Mouse (Mus musculus): ENCODE results near the gene Iqce.

Iqce gene

GRCm38 (mm10) chr5:140639871-140640270 lies 62.3 kb downstream of the Iqce start:
- no peak for DNase-seq (ENCODE audit: low read depth, low spot score)

- DNase-seq (ENCODE audit: low read depth, low spot score) = no peak
Measured at GRCm38 (mm10) chr5:140639312-140639711, 62.9 kb downstream of the Iqce start.

- DNase-seq (ENCODE audit: low read depth, low spot score) = no peak
Measured at GRCm38 (mm10) chr5:140638484-140638883, 63.7 kb downstream of the Iqce start.

- no peak for DNase-seq (ENCODE audit: low read depth, low spot score)
Measured at GRCm38 (mm10) chr5:140637989-140638388, 64.2 kb downstream of the Iqce start.

- DNase-seq (ENCODE audit: low read depth, low spot score) = no peak
Measured at GRCm38 (mm10) chr5:140637058-140637410, 65.1 kb downstream of the Iqce start.

GRCm38 (mm10) chr5:140636316-140637057 lies 65.7 kb downstream of the Iqce start:
- DNase-seq (ENCODE audit: low read depth, low spot score) = no peak

GRCm38 (mm10) chr5:140634798-140635722 lies 67.1 kb downstream of the Iqce start:
- DNase-seq (ENCODE audit: low read depth, low spot score) = no peak

- DNase-seq (ENCODE audit: low read depth, low spot score) = no peak
Measured at GRCm38 (mm10) chr5:140633432-140633831, 68.7 kb downstream of the Iqce start.

- no peak for DNase-seq (ENCODE audit: low read depth, low spot score)
Measured at GRCm38 (mm10) chr5:140628995-140629394, 73.2 kb downstream of the Iqce start.

- no peak for DNase-seq (ENCODE audit: low read depth, low spot score)
Measured at GRCm38 (mm10) chr5:140627580-140627979, 74.6 kb downstream of the Iqce start.

GRCm38 (mm10) chr5:140624961-140625360 lies 77.2 kb downstream of the Iqce start:
- no peak for DNase-seq (ENCODE audit: low read depth, low spot score)

GRCm38 (mm10) chr5:140624238-140624637 lies 77.9 kb downstream of the Iqce start:
- DNase-seq (ENCODE audit: low read depth, low spot score) = no peak

- no peak for DNase-seq (ENCODE audit: low read depth, low spot score)
Measured at GRCm38 (mm10) chr5:140623791-140624190, 78.4 kb downstream of the Iqce start.

- DNase-seq (ENCODE audit: low read depth, low spot score) = no peak
Measured at GRCm38 (mm10) chr5:140622978-140623670, 79.1 kb downstream of the Iqce start.

GRCm38 (mm10) chr5:140621517-140621916 lies 80.7 kb downstream of the Iqce start:
- no peak for DNase-seq (ENCODE audit: low read depth, low spot score)

GRCm38 (mm10) chr5:140621092-140621491 lies 81.1 kb downstream of the Iqce start:
- DNase-seq (ENCODE audit: low read depth, low spot score) = no peak

GRCm38 (mm10) chr5:140619895-140620736 lies 82.1 kb downstream of the Iqce start:
- no peak for DNase-seq (ENCODE audit: low read depth, low spot score)

GRCm38 (mm10) chr5:140619151-140619771 lies 82.9 kb downstream of the Iqce start:
- peak; percentile 65 for DNase-seq (ENCODE audit: low read depth, low spot score)

- DNase-seq (ENCODE audit: low read depth, low spot score) = no peak
Measured at GRCm38 (mm10) chr5:140617714-140618113, 84.5 kb downstream of the Iqce start.

GRCm38 (mm10) chr5:140616691-140617090 lies 85.5 kb downstream of the Iqce start:
- DNase-seq (ENCODE audit: low read depth, low spot score) = no peak

GRCm38 (mm10) chr5:140616110-140616503 lies 86.1 kb downstream of the Iqce start:
- DNase-seq (ENCODE audit: low read depth, low spot score) = no peak

Data from retina, postnatal 7 days (tissue).